Mouse (Mus musculus) embryonic facial prominence, embryonic 15.5 days (tissue): ENCODE measurements around the gene Pdlim7. TPM values are rescaled to one million over a fixed set of nuclear protein-coding genes. Genes with fewer than 3 reads are reported as not detected.

ENCODE experiments used
- ATAC-seq: fragments of 200-750 bp; cut with Nextera tagmentation; 2 replicates; pipeline ENCODE4 v1.8.0; 2017; ENCODE audit warnings: low read depth, moderate TSS enrichment; ENCODE audit not compliant: insufficient number of reproducible peaks, low FRiP score, low TSS enrichment
- H3K27ac ChIP-seq: fragments of 300-500 bp; sonication (generic); replicated peaks from 2 replicates; pipeline ENCODE4 v1.5.1; 2015; ENCODE audit warnings: mild to moderate bottlenecking, inconsistent platforms
- H3K27me3 ChIP-seq: fragments of 300-500 bp; sonication (generic); 2 replicates; pipeline ENCODE4 v1.6.1; 2015; ENCODE audit warnings: inconsistent platforms
- H3K36me3 ChIP-seq: fragments of 300-500 bp; sonication (generic); 2 replicates; pipeline ENCODE4 v1.6.1; 2015; ENCODE audit warnings: mild to moderate bottlenecking, inconsistent platforms
- H3K4me1 ChIP-seq: fragments of 300-500 bp; sonication (generic); 2 replicates; pipeline ENCODE4 v1.6.1; 2015; ENCODE audit warnings: inconsistent platforms
- H3K4me2 ChIP-seq: fragments of 300-500 bp; sonication (generic); replicated peaks from 2 replicates; pipeline ENCODE4 v1.6.1; 2015; ENCODE audit warnings: mild to moderate bottlenecking, inconsistent platforms
- H3K4me3 ChIP-seq: fragments of 300-500 bp; sonication (generic); replicated peaks from 2 replicates; pipeline ENCODE4 v1.5.1; 2015; ENCODE audit warnings: mild to moderate bottlenecking, inconsistent platforms
- H3K9ac ChIP-seq: fragments of 300-500 bp; sonication (generic); 2 replicates; pipeline ENCODE4 v1.6.1; 2015; ENCODE audit warnings: inconsistent platforms
- H3K9me3 ChIP-seq: fragments of 300-500 bp; sonication (generic); replicated peaks from 2 replicates; pipeline ENCODE4 v1.6.1; 2016; ENCODE audit warnings: inconsistent platforms
- WGBS: fragments of 180-500 bp; shearing (Covaris S2); methylation state at CpG from one replicate; pipeline ENCODE4 v1.1.7; 2015; 5-methylcytosine and 5-hydroxymethylcytosine counted together
- polyA plus RNA-seq: library from polyadenylated mRNA; unstranded; fragments of >200 nt; fragmentation: Nextera tagmentation; extraction: Ambion mirVana; gene quantifications from 2 replicates; pipeline ENCODE4 v1.2.1, GENCODE M21; 2015

Gene Pdlim7
- polyA plus RNA-seq, 1 experiment from 2014 or later = 165 TPM

DNA sequence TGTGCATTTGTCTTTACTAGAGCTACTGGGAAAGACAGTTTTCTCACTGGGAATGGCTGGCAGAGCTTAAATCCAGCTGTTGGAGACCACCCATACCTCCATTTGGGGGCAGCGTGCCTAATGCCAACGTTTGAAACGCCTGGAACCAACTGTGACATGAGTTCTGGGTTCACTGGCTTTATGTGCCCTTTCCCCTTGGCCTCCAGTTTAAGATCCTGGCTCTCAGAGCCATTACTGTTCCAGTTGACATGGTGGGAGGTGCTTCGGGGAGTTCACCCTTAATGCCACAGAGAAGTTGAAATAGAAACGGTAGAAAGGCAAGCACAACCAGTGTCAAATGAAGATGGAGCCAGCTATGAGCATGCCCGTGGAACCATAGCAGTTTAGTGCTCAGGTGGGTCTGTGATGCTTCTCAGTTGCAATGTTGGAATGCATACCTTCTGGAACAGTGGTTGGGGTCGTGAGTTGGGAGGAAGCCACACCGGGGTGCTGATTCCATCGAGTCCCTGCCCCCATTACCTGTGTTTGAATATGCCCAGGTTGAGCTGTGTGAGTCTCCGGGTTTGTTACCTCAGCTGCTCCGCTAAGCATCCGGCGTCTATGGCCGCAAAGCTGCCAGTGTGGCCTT, 50.0 kb downstream of the Pdlim7 start:
- no peak overlapping the region for H3K9ac ChIP-seq
- H3K27ac ChIP-seq = peak overlapping the region; percentile 53; the same call in 1 of the 2 replicates
- peak; percentile 3; the same call in 1 of the 2 replicates for ATAC-seq

DNA sequence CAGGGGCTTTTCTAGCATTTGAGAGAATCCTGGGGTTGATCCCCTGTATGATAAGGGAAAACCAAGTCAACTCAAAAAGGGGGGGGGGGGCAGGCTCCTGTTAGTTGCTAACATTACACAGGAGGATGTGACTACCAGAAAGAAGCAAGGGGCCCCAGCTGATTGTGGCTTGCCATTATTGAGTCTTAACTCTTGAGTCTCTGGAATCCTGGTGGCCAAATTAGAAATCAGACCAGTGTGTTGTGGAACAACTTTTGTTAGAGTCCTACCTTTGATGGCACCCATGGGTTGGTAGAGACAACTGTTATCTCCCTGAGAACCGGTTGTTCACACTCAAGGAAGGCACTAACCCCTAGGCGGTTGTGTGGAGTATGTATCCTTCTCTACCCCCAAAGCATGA, 50.5 kb downstream of the Pdlim7 start:
- Histone ChIP-seq H3K4me2 (no peak overlapping the region), H3K36me3 (peaks cover 36% of the 10 kb centered on the region), H3K9me3 (no peaks in the 10 kb centered on the region), H3K27ac (no peak overlapping the region), H3K4me1 (peaks cover 28% of the 10 kb centered on the region), H3K9ac (no peak overlapping the region), H3K27me3 (no peaks in the 10 kb centered on the region), H3K4me3 (no peak overlapping the region)
- no peak for ATAC-seq
- WGBS = 44% methylated on average over 2 of the region's 2 CpGs

More for the DNA sequence above, 50.0 kb downstream of the Pdlim7 start:
- Histone ChIP-seq H3K9me3 (no peaks in the 10 kb centered on the region), H3K4me1 (peaks cover 28% of the 10 kb centered on the region), H3K36me3 (peaks cover 32% of the 10 kb centered on the region), H3K27me3 (no peaks in the 10 kb centered on the region), H3K4me2 (peak overlapping the region; percentile 91), H3K4me3 (peak overlapping the region; percentile 55)
- 12% methylated on average over 14 of the region's 14 CpGs for WGBS

- Histone ChIP-seq H3K9ac (no peak overlapping the region), H3K27ac (no peak overlapping the region), H3K9me3 (no peaks in the 10 kb centered on the region), H3K4me3 (no peak overlapping the region), H3K4me1 (peaks cover 12% of the 10 kb centered on the region), H3K36me3 (peaks cover 77% of the 10 kb centered on the region), H3K4me2 (no peak overlapping the region), H3K27me3 (no peaks in the 10 kb centered on the region)
- no peak for ATAC-seq
- WGBS = 92% methylated on average over 16 of the region's 16 CpGs
Observed at GRCm38 (mm10) chr13:55451785-55452549, 61.5 kb downstream of the Pdlim7 start.

DNA sequence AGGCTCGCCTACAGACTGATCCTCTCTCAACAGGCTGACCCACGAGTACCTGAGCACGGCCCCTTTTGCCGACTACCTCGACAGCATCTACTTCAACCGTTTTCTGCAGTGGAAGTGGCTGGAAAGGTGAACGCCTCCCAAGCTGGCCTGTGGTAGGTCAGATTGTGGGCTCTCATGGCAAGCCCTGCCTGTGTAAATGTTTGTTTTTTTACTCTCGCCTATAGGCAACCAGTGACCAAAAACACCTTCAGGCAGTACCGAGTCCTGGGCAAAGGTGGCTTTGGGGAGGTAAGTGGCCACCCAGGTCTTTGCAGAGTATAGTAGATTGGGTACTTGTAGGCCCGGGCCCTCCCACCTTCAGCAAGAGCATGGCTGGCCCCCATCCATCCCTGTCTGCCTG, 62.2 kb downstream of the Pdlim7 start:
- H3K9ac ChIP-seq = no peak overlapping the region
- no peak overlapping the region for H3K4me2 ChIP-seq
- no peak for ATAC-seq
- H3K27me3 ChIP-seq = no peaks in the 10 kb centered on the region
- H3K9me3 ChIP-seq = no peaks in the 10 kb centered on the region
- peaks cover 18% of the 10 kb centered on the region for H3K4me1 ChIP-seq
- H3K4me3 ChIP-seq = no peak overlapping the region
- WGBS = 88% methylated on average over 10 of the region's 10 CpGs
- H3K27ac ChIP-seq = no peak overlapping the region
- peaks cover 71% of the 10 kb centered on the region for H3K36me3 ChIP-seq

DNA sequence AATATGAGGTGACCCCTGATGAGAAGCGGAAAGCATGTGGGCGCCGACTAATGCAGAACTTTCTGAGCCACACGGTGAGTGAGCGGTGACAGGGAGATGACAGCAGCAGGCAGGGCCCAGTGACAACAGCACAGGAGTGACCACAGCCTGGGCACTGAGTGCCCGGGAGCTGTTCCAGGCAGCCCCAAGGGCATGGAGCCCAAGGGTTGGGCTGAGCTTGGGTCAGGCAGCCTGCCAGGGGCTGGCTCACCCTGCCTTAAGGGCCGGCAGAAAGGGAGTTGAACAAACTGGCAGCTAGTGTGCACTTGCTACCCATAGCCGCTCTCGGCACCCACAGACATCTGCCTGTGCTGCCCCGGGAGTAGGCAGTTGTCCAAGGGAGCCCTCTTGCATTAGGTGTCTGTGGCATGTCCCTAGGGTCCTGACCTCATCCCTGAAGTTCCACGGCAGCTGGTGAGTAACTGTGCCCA, 62.9 kb downstream of the Pdlim7 start:
- 85% methylated on average over 11 of the region's 11 CpGs for WGBS
- H3K9ac ChIP-seq = no peak overlapping the region
- H3K4me3 ChIP-seq = no peak overlapping the region
- peaks cover 23% of the 10 kb centered on the region for H3K4me1 ChIP-seq
- ATAC-seq = no peak
- no peaks in the 10 kb centered on the region for H3K9me3 ChIP-seq
- peaks cover 63% of the 10 kb centered on the region for H3K36me3 ChIP-seq
- H3K27ac ChIP-seq = no peak overlapping the region
- no peak overlapping the region for H3K4me2 ChIP-seq
- no peaks in the 10 kb centered on the region for H3K27me3 ChIP-seq

DNA sequence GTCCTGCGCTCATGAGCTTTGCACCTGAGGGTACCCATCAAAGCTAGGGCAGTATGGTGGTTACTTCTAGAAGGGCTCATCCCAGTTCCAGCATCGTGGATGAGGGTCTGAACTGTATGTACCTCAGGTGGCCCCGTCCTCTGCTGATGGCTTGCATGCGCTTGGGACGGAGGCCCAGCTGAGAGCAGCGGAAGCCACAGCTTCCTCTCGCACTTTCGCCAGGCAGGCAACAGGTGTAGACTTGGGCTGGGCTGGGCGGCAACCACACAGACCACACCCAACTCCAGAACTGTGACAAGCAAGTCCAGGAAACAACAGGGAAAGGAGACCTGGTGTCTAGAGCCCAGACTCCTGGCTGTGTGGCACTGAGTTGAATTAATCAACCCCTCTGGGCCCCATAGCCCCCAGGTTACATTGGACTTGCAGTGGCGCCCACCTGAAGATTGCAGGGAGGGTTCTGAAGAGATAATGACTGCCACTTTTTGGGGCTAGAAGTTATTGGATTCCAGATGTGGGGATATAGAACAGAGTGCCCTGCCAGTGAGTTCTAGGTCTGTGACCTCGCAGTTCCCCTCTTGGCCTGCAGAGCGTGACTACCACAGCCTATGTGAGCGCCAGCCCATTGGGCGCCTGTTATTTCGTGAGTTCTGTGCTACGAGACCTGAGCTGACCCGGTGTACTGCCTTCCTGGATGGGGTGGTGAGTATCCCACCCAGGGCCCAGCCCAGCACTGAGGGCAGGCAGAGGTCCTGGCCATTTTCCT, 63.6 kb downstream of the Pdlim7 start:
- H3K9ac ChIP-seq = no peak overlapping the region
- no peak overlapping the region for H3K4me3 ChIP-seq
- no peak overlapping the region for H3K4me2 ChIP-seq
- no peaks in the 10 kb centered on the region for H3K9me3 ChIP-seq
- 84% methylated on average over 17 of the region's 17 CpGs for WGBS
- H3K36me3 ChIP-seq = peaks cover 57% of the 10 kb centered on the region
- ATAC-seq = no peak
- H3K4me1 ChIP-seq = peaks cover 23% of the 10 kb centered on the region
- no peak overlapping the region for H3K27ac ChIP-seq
- H3K27me3 ChIP-seq = no peaks in the 10 kb centered on the region

DNA sequence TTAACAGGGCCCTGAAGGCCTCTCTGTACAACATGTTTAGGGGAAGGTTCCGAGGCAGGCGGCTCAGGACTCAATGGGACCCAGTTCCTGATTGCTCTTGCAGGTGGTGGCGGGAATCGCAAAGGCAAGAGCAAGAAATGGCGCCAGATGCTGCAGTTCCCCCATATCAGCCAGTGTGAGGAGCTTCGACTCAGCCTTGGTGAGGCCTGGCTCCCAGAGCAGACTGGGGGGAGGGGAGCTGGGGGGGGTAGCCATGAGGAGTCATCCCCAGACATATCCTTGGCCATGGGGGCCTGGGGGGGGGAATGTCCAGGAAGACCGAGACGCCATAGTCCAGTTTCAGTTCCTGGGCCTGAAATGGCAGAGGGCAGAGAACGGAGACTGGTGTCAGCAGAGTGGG, 64.3 kb downstream of the Pdlim7 start:
- H3K9me3 ChIP-seq = no peaks in the 10 kb centered on the region
- H3K36me3 ChIP-seq = peaks cover 50% of the 10 kb centered on the region
- no peak overlapping the region for H3K9ac ChIP-seq
- no peak overlapping the region for H3K27ac ChIP-seq
- 89% methylated on average over 9 of the region's 9 CpGs for WGBS
- no peak overlapping the region for H3K4me3 ChIP-seq
- no peaks in the 10 kb centered on the region for H3K27me3 ChIP-seq
- H3K4me1 ChIP-seq = peaks cover 23% of the 10 kb centered on the region
- H3K4me2 ChIP-seq = no peak overlapping the region
- no peak for ATAC-seq

- H3K9me3 ChIP-seq = no peaks in the 10 kb centered on the region
- H3K4me2 ChIP-seq = no peak overlapping the region
- no peak for ATAC-seq
- H3K27ac ChIP-seq = no peak overlapping the region
- H3K4me1 ChIP-seq = peaks cover 29% of the 10 kb centered on the region
- H3K4me3 ChIP-seq = no peak overlapping the region
- H3K9ac ChIP-seq = no peak overlapping the region
- WGBS = 89% methylated on average over 5 of the region's 5 CpGs
- no peaks in the 10 kb centered on the region for H3K27me3 ChIP-seq
- H3K36me3 ChIP-seq = peaks cover 39% of the 10 kb centered on the region
Observed at GRCm38 (mm10) chr13:55448131-55448530, 65.3 kb downstream of the Pdlim7 start.

- Histone ChIP-seq H3K4me1 (peaks cover 29% of the 10 kb centered on the region), H3K4me2 (no peak overlapping the region), H3K27ac (no peak overlapping the region), H3K27me3 (no peaks in the 10 kb centered on the region), H3K4me3 (no peak overlapping the region), H3K36me3 (peaks cover 33% of the 10 kb centered on the region), H3K9me3 (no peaks in the 10 kb centered on the region), H3K9ac (no peak overlapping the region)
- no peak for ATAC-seq
- WGBS = 43% methylated on average over 3 of the region's 3 CpGs
Observed at GRCm38 (mm10) chr13:55447543-55447943, 65.9 kb downstream of the Pdlim7 start.

DNA sequence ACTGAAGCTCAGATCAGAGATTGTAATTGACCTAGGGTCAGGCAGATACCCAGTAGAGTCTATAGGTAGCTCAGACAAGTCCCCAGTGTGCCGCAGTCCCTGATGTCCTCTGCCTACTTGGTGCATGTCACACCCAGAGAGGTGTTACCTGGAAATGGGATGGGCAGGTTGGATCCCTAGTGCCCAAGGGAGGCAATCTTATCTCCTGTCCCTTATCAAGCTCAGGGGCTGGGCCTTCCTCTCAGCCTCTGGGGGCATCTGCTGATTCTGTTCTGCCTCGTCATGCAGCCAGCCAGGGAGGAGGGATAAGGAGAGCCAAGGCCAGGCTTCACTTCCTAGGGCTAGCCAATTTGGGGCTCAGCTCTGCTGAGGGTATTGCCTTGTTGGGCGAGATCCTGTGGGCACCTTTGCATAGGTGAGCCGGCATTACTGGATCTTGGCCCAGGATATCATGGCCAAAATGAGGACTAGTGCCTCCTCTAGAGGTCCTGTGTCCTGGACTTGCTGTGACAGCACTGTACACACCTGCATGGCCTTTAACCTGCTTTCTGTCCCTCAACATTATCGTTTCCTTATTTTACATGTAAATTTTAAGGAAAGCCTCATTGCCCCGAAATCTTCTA, 66.9 kb downstream of the Pdlim7 start:
- H3K27ac ChIP-seq = no peak overlapping the region
- H3K27me3 ChIP-seq = no peaks in the 10 kb centered on the region
- peak overlapping the region; percentile 1; the same call in 1 of the 2 replicates for H3K9ac ChIP-seq
- ATAC-seq = no peak
- no peaks in the 10 kb centered on the region for H3K9me3 ChIP-seq
- peaks cover 24% of the 10 kb centered on the region for H3K36me3 ChIP-seq
- 77% methylated on average over 6 of the region's 6 CpGs for WGBS
- H3K4me1 ChIP-seq = peaks cover 29% of the 10 kb centered on the region
- peak overlapping the region; percentile 70 for H3K4me3 ChIP-seq
- H3K4me2 ChIP-seq = peak overlapping the region; percentile 70
